Mouse (Mus musculus): ENCODE results near the gene Khsrp.

DNA sequence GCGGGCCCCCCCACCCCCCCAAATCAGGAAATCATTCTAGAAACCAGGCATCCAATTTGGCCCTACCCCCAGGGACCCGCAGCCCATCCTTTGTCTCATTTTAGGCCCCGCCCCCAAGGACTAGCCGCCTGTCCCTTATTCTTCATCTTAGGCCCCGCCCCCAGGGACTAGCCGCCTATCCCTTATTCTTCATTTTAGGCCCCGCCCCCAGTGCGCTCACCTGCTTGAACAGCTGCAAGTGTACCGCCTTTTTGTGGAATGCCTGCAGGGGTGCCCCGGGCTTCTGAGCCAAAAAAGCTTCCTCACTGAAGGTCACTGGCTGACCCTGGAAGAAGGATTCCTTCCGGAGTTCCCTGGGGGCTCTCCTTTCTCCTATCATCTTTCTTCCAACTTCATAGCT is 39.4 kb upstream of the Khsrp start:
- TF ChIP-seq GATA1 (IDR thresholded peaks at IDR 0.05; ENCODE audit: low read length) (no peak), TAL1 (IDR thresholded peaks at IDR 0.05; ENCODE audit: low read length) (no peak)

Measured in erythroblast, embryonic 14.5 days (primary cell).